Mouse (Mus musculus) kidney, adult 9 months (tissue): ENCODE measurements at regions not wholly inside any gene's neighbourhood (a gene's known extent, or its start where the extent isn't known, plus 50 kb on each side); places are given as distances from the start of the nearest gene placed in this dataset.
A peak's percentile ranks its signal among the peaks of the same experiment; 100 is the strongest.

Experiments used
- DNase-seq: peaks from one replicate; pipeline ENCODE4 v3.0.0; 2022

GRCm38 (mm10) chr4:31835051-31835450 lies 128.8 kb upstream of the Map3k7 start:
- peak; percentile 18 for DNase-seq

DNA sequence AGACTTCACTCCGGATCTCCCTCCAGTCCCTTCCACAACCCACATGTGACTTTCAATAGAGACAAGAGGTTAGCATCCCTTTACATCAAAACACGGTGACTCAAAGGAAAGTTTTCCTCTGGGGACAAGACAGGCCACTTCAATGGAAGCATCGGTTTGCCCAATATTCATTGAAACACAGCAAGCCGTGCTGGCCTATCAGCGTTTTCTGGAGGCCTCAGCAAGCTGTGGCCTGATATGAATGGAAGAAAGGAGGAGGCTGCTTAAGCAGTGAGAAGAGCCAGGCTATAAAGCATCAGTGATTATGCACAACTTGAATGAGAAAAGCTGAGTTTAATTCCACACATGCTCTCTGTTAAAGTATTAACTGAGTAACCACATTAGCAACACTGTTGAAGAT lies 125.3 kb upstream of the Map3k7 start:
- DNase-seq = no peak

GRCm38 (mm10) chr4:31849763-31850162 lies 114.1 kb upstream of the Map3k7 start:
- DNase-seq = no peak

DNA sequence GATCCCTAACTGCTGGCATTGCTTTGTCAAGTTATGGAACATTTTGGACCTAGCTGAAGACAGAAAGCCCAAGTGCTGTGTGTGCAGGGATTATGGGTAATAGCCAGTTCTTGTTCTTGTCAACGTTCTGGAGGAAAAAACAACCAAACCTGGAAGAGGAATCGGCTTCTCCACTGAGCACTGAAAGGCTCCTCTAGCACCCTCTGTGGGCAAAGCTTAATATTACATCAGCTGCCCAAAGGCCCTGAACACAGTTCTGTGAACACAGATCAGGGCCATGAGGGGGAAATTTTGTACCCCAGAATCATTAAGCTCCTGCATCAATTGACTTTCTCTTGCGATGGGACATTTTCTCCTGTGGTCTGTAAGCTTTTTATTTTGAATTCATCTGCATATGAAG lies 112.9 kb upstream of the Map3k7 start:
- DNase-seq = peak; percentile 29

- no peak for DNase-seq
Observed at GRCm38 (mm10) chr4:31853851-31854250, 110.0 kb upstream of the Map3k7 start.

GRCm38 (mm10) chr4:31860389-31860788 lies 103.5 kb upstream of the Map3k7 start:
- no peak for DNase-seq

GRCm38 (mm10) chr4:31861172-31861571 lies 102.7 kb upstream of the Map3k7 start:
- no peak for DNase-seq

DNA sequence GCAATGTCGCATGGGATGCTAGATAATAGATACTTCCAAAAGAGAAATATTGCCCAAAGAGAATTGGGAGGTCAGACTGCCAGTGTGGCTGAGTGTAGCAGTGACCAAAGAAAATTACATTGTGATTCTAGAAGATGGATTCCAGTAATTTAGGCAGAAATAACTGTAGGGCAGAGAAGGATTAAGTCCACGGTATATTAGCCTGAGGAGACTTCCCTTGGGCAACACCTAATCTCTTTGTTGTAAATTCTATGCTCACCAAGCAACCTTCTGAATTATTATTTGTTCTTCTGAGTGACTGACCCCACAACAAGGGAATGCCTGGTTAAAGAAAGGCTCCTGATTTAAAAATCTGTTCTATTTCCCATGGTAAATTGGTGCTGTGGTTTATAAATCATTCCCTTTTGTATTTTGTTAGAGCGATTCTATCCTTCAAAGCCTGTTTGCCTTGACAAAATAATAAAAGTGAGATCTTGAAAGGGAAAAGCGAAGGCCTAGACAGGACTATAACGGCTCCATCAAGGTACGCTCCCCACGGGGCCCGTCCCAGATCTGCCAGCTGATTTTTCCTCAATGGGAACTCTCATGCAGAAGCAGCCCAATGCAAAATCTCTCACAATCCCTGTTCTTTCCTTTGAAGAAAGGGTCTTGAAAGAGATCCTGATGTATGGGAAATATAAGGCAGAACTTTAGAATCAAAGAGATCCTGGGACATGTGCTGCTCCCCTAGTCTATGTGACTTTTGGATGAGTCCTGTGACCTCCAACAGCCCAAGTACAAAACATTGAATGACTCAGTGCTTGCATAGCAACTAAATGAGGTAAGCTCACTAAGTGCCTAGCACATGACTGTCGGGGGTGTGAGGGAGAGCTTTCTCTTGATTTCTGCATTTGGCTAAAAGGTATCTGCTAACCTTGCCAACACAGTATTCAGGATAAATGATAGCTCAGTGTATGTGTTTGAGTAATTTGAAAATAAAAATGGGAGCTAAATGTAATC lies 90.6 kb upstream of the Map3k7 start:
- no peak for DNase-seq

- no peak for DNase-seq
Observed at GRCm38 (mm10) chr4:31877389-31877788, 86.5 kb upstream of the Map3k7 start.

DNA sequence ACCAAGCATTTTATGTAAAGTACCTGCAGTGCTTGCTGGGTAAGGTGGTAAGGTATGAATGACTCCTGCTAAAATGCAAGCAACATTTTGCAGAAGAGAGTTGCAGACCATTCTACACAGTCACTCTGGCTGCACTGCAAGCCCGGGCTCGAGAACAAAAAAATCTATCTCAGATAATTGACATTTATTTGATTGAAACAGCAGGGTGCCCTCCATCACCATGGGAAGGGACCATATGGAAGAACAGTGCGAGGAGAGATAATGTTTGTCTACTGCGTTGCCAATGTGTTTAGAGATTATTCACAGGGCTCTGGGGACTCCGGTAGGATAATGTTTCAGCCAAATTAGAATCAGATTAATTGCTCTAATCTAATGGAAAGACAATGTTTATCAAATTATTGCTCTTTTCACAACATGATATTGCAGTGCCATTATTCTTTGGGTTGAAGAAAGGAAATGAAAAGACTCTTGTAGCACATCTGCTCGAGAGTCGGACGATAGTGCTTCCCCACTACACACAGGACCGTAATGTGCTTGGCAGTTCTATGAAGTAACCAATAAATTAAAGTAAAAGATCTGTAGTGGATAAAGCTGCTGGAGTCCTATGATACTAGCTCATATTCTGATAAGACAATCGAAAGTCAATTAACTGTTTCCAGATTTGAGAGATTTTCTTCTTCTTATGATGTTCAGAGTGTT lies 85.3 kb upstream of the Map3k7 start:
- DNase-seq = no peak

DNA sequence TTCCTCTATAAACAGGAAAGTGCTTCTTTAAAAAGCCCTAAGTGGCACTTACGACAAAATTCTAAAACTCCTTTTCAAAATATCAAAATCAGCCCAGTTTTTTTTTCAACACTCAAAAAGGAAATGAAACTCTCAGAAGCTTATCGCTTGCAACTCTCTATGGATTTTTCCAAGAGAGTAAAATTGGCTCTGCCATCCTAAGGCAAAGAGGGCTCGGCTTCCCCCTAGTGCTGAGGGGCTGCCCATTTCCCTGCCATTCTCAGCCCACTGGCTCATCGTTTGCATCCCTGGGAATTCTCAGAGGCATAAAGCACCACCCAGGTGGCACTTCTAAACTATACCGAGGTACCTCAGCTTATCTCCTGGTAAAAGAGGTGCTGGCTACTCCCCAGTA lies 84.7 kb upstream of the Map3k7 start:
- DNase-seq = no peak

- no peak for DNase-seq
Observed at GRCm38 (mm10) chr4:31880213-31880612, 83.7 kb upstream of the Map3k7 start.

DNA sequence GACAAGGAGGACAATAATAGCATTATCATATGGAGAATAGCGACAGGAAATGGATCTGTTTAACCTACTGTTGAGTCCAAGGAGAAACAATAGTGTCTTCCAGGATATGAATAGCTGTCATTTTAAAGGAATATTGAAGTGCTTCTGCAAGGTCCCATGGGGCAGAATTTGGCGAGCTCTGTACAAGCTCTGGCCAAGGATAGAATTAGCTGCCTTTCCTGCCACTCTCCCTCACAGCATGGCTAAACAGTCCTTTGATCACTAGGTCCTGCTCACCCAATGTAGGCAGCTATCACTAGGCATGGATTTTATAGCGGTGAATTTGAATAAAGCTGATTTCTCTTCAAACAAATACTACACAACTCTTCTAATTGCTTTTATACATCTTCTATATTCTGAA lies 74.2 kb upstream of the Map3k7 start:
- no peak for DNase-seq

DNA sequence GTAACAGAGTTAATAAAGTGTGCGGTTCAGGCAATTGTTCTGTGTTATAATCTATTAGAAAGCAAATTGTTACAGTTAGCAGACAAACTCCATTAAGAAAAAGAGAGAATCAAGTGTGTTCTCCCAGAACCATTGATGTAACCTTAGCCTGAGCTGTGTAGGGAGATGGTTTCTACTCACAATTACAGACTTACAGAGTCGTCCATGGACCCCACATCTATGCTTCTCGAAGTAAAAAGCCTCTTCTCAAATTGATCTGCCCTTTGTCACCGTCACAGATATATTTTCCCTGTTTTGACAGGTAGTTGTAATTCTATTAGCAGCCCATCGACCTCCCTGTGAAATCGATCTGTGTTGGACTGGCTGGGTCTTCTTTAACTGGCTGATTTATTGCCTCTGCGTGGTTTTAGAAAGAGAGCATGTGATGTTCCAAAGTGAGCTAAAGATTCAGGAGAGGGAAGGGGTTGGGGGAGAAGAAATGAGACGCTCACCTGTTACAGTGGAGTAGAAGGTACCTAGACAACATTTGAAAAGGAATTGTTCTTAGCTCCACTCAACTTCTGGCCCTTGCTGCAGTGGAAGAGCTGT lies 54.7 kb upstream of the Map3k7 start:
- DNase-seq = no peak
